Mouse (Mus musculus) adrenal gland, adult (tissue): ENCODE results near the gene Parp14.

Experiments
- DNase-seq, 2 experiments: peaks; one replicate each; pipeline ENCODE4 v3.0.0; 2022 to 2023; ENCODE audit warnings: low spot score in 1 of 2; ENCODE audit not compliant: inconsistent age in 2 of 2

Parp14 gene

GRCm38 (mm10) chr16:35871898-35872297, 554 bp upstream of the Parp14 start:
- peak; percentile 21 to 43 for DNase-seq

- DNase-seq: no peak
These were observed 730 bp downstream of the Parp14 start for GRCm38 (mm10) chr16:35870581-35871047.

GRCm38 (mm10) chr16:35869656-35870055, 1.7 kb downstream of the Parp14 start:
- no peak for DNase-seq

- DNase-seq: peak; percentile 15 to 65
These were observed 2.2 kb downstream of the Parp14 start for GRCm38 (mm10) chr16:35869126-35869525.

GRCm38 (mm10) chr16:35867726-35868125, 3.6 kb downstream of the Parp14 start:
- DNase-seq: no peak

- no peak for DNase-seq
These were observed 9.3 kb downstream of the Parp14 start for GRCm38 (mm10) chr16:35862057-35862456.

GRCm38 (mm10) chr16:35860236-35860635, 11.1 kb downstream of the Parp14 start:
- no peak for DNase-seq

GRCm38 (mm10) chr16:35856766-35857165, 14.6 kb downstream of the Parp14 start:
- no peak for DNase-seq

GRCm38 (mm10) chr16:35855846-35856245, 15.5 kb downstream of the Parp14 start:
- peak in 1 of 2 experiments; percentile 42 for DNase-seq

GRCm38 (mm10) chr16:35847138-35847537, 24.2 kb downstream of the Parp14 start:
- no peak for DNase-seq

- peak; percentile 17 to 79 for DNase-seq
These were observed 31.7 kb downstream of the Parp14 start for GRCm38 (mm10) chr16:35839680-35840079.

GRCm38 (mm10) chr16:35834653-35835052, 36.7 kb downstream of the Parp14 start:
- DNase-seq: no peak

- DNase-seq: peak in 1 of 2 experiments; percentile 78
These were observed 38.4 kb downstream of the Parp14 start for GRCm38 (mm10) chr16:35832926-35833325.

GRCm38 (mm10) chr16:35829999-35830398, 41.3 kb downstream of the Parp14 start:
- DNase-seq: peak in 1 of 2 experiments; percentile 40

- DNase-seq: peak; percentile 81 to 94
These were observed 53.9 kb downstream of the Parp14 start for GRCm38 (mm10) chr16:35817255-35818089.

- DNase-seq: no peak
These were observed 58.2 kb downstream of the Parp14 start for GRCm38 (mm10) chr16:35813119-35813518.

GRCm38 (mm10) chr16:35808838-35809237, 62.5 kb downstream of the Parp14 start:
- no peak for DNase-seq

- no peak for DNase-seq
These were observed 63.7 kb downstream of the Parp14 start for GRCm38 (mm10) chr16:35807663-35807992.

- no peak for DNase-seq
These were observed 64.2 kb downstream of the Parp14 start for GRCm38 (mm10) chr16:35806973-35807662.

GRCm38 (mm10) chr16:35803723-35804122, 67.6 kb downstream of the Parp14 start:
- DNase-seq: no peak

GRCm38 (mm10) chr16:35802163-35802562, 69.2 kb downstream of the Parp14 start:
- no peak for DNase-seq

- DNase-seq: no peak
These were observed 79.3 kb downstream of the Parp14 start for GRCm38 (mm10) chr16:35791962-35792521.
